ENCODE assay signal across 30 mouse cellular contexts in the genomic region with DNA sequence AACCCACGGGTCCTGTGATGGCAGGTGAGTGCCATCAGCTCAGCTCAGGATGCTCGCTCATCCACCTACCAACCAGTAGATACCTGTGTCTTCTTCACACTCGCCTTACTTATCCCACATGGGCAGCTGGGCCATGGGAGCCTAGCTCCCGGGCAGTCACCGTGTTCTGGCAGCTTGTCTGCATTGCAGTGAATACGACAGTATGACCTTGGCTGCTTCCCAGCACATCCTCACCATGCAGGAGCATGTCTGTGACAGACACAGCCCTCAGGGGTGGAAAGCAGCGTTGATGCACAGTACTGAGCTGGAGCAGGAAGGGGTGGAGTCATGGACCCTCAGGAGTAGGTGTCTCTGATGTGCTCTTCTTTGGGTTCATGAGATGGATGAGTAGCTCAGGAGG. TPM values are rescaled to one million over a fixed set of nuclear protein-coding genes. Genes with fewer than 3 reads are reported as not detected.
DNase-seq lines count a peak whose midpoint lies in the region; ATAC-seq and TF ChIP-seq lines count a peak whose summit lies in the region.
"Had no signal": no experiment of that assay in that cellular context is flagged by ENCODE, and none has a peak within 500 bp of the region (broad histone marks: within the 10 kb centered on the region; RNA-seq: fewer than 3 reads in every experiment).

No protein-coding gene starts in this region.

- no peaks in the 10 kb centered on the region for H3K9me3 ChIP-seq in hindbrain, embryonic 15.5 days
- no peaks in the 10 kb centered on the region for H3K9me3 ChIP-seq in hindbrain, embryonic 14.5 days (ENCODE audit: control insufficient read depth, low read length)
- no peaks in the 10 kb centered on the region for H3K9me3 ChIP-seq in G1E (replicated peaks)
- H3K9me3 ChIP-seq: embryonic facial prominence, embryonic 12.5 days; heart, embryonic 15.5 days; hindbrain, embryonic 10.5 days; intestine, embryonic 15.5 days; liver, embryonic 12.5 days; neural tube, embryonic 13.5 days; stomach, embryonic 15.5 days had no signal

- no peak for TF ChIP-seq CTCF in gastrocnemius, adult 2 months (IDR thresholded peaks at IDR 0.05)
- TF ChIP-seq CTCF in G1E (IDR thresholded peaks at IDR 0.05; ENCODE audit: low read depth, low read length): no peak

- 64% methylated on average over 7 of the region's 7 CpGs for WGBS in hindbrain, embryonic 15.5 days
- 72% methylated on average over 7 of the region's 7 CpGs for WGBS in hindbrain, embryonic 14.5 days

- H3K9ac ChIP-seq in hindbrain, embryonic 15.5 days: no peak overlapping the region
- H3K9ac ChIP-seq in hindbrain, embryonic 14.5 days: no peak overlapping the region
- H3K9ac ChIP-seq: embryonic facial prominence, embryonic 12.5 days; heart, embryonic 15.5 days; intestine, embryonic 15.5 days; liver, embryonic 12.5 days; liver, postnatal 0 days; neural tube, embryonic 13.5 days; stomach, embryonic 15.5 days had no signal

- H3K36me3 ChIP-seq in hindbrain, embryonic 15.5 days: no peaks in the 10 kb centered on the region
- no peaks in the 10 kb centered on the region for H3K36me3 ChIP-seq in hindbrain, embryonic 14.5 days (replicated peaks; ENCODE audit: control insufficient read depth, insufficient read depth)
- no peaks in the 10 kb centered on the region for H3K36me3 ChIP-seq in G1E (replicated peaks)
- H3K36me3 ChIP-seq: embryonic facial prominence, embryonic 12.5 days; heart, embryonic 15.5 days; hindbrain, embryonic 10.5 days; intestine, embryonic 15.5 days; liver, embryonic 12.5 days; stomach, embryonic 15.5 days had no signal

- H3K27me3 ChIP-seq in hindbrain, embryonic 15.5 days: no peaks in the 10 kb centered on the region
- H3K27me3 ChIP-seq in hindbrain, embryonic 14.5 days (ENCODE audit: control insufficient read depth, insufficient read depth, low read length): no peaks in the 10 kb centered on the region
- peaks cover 57% of the 10 kb centered on the region for H3K27me3 ChIP-seq in G1E (ENCODE audit: insufficient read depth, low read length)
- H3K27me3 ChIP-seq: intestine, embryonic 15.5 days; neural tube, embryonic 13.5 days; stomach, embryonic 15.5 days had no signal

- H3K27ac ChIP-seq in gastrocnemius, adult 2 months: peak overlapping the region; percentile 63; the same call in 1 of the 2 replicates
- 0 out of 2 replicates have a peak overlapping the region, but pooled peaks have one; percentile 19 for H3K27ac ChIP-seq in hindbrain, embryonic 15.5 days (replicated peaks)
- H3K27ac ChIP-seq in hindbrain, embryonic 14.5 days: no peak overlapping the region
- H3K27ac ChIP-seq: embryonic facial prominence, embryonic 12.5 days; heart, embryonic 15.5 days; hindbrain, embryonic 10.5 days; hindbrain, postnatal 0 days; intestine, embryonic 15.5 days; layer of hippocampus, adult 2 months; liver, embryonic 12.5 days; neural tube, embryonic 13.5 days; stomach, embryonic 15.5 days had no signal

- H3K4me3 ChIP-seq in gastrocnemius, adult 2 months: no peak overlapping the region
- no peak overlapping the region for H3K4me3 ChIP-seq in hindbrain, embryonic 15.5 days
- H3K4me3 ChIP-seq in hindbrain, embryonic 14.5 days (replicated peaks; ENCODE audit: low read length): no peak overlapping the region
- peak overlapping the region; percentile 4; the same call in 1 of the 2 replicates for H3K4me3 ChIP-seq in G1E (ENCODE audit: low read depth, low read length)
- H3K4me3 ChIP-seq: embryonic facial prominence, embryonic 12.5 days; heart, embryonic 15.5 days; hindbrain, embryonic 10.5 days; intestine, embryonic 15.5 days; layer of hippocampus, adult 2 months; liver, embryonic 12.5 days; neural tube, embryonic 13.5 days; stomach, embryonic 15.5 days had no signal

- H3K4me1 ChIP-seq in hindbrain, embryonic 15.5 days (replicated peaks): peaks cover 29% of the 10 kb centered on the region
- H3K4me1 ChIP-seq in hindbrain, embryonic 14.5 days (replicated peaks; ENCODE audit: control insufficient read depth, insufficient read depth, low read length): peaks cover 25% of the 10 kb centered on the region
- peaks cover 12% of the 10 kb centered on the region; the same call in 1 of the 2 replicates for H3K4me1 ChIP-seq in G1E (ENCODE audit: insufficient read depth, low read depth, low read length)

- intact Hi-C loops in gastrocnemius, adult 2 months (cut with DNase I): no loop called here

- no peak for DNase-seq in gastrocnemius, adult 2 months
- no peak for DNase-seq in gastrocnemius, postnatal 10 days
- DNase-seq in hindbrain, embryonic 14.5 days (ENCODE audit: low spot score): no peak
- no peak for DNase-seq in G1E (ENCODE audit: low spot score)
- DNase-seq in adrenal gland, postnatal 14 days: peak; percentile 74
- no peak for DNase-seq in ovary, postnatal 10 days (ENCODE audit: low spot score)
- DNase-seq: cerebellum, adult 11-12 months; cerebellum, adult 9-11 months; embryo, embryonic 11 days; gastrocnemius, postnatal 36 days; kidney, adult 2 months; kidney, postnatal 36 days; left cerebral cortex, postnatal 4 days; liver, postnatal 0 days; right cerebral cortex, postnatal 25 days had no signal

- no peak overlapping the region for H3K4me2 ChIP-seq in hindbrain, embryonic 15.5 days
- H3K4me2 ChIP-seq in hindbrain, embryonic 14.5 days (replicated peaks): no peak overlapping the region
- H3K4me2 ChIP-seq: embryonic facial prominence, embryonic 12.5 days; heart, embryonic 15.5 days; intestine, embryonic 15.5 days; liver, embryonic 12.5 days; neural tube, embryonic 13.5 days; stomach, embryonic 15.5 days had no signal

- no peak for ATAC-seq in hindbrain, embryonic 15.5 days (ENCODE audit: low FRiP score, low read depth)
- no peak for ATAC-seq in hindbrain, embryonic 14.5 days (ENCODE audit: low FRiP score)
- ATAC-seq in G1E (ENCODE audit: extremely low read depth, insufficient number of reproducible peaks, low FRiP score, poor library complexity, severe bottlenecking): no peak
- ATAC-seq: activated CD4-positive, CD25-positive, alpha-beta regulatory T cell, adult 4 months; CD4-positive, CD25-positive, alpha-beta regulatory T cell, adult 4 months; forebrain, embryonic 14.5 days; hindbrain, postnatal 0 days; intestine, embryonic 15.5 days; liver, embryonic 12.5 days; liver, postnatal 0 days; lung, postnatal 0 days had no signal

RNA-seq across cellular contexts. Expression of a gene that starts 5.7 kb away (rescaled TPM):
- 100 to 1,000 TPM in 1 of 2 experiments, 10 to 100 TPM in 1; 57.2 to 116 TPM for total RNA-seq in gastrocnemius, adult 2 months (2021)
- 10 to 100 TPM; 39.7 to 41.1 TPM for total RNA-seq in gastrocnemius, postnatal 10 days (2021)
- polyA plus RNA-seq in hindbrain, embryonic 15.5 days (2015; fragmentation: Nextera tagmentation; extraction: Ambion mirVana): 83.9 and 87.4 TPM in 2 replicates
- 41.6 and 57.3 TPM in 2 replicates for polyA plus RNA-seq in hindbrain, embryonic 14.5 days (2014; fragmentation: Nextera tagmentation; extraction: Ambion mirVana)
- not detected in 2 replicates for total RNA-seq in G1E (2014; fragmentation: Nextera tagmentation)
- total RNA-seq in G1E (2017): 0.12 and 0.33 TPM in 2 replicates
- not detected in 2 replicates for polyA plus RNA-seq in G1E (2012)
- 91.6 and 93.6 TPM in 2 replicates for total RNA-seq in adrenal gland, postnatal 14 days (2021)

RNA-seq across cellular contexts. Expression of a gene that starts 8.0 kb away (rescaled TPM):
- not detected for total RNA-seq in gastrocnemius, adult 2 months (2021)
- total RNA-seq in gastrocnemius, postnatal 10 days (2021): under 1 TPM in 1 of 2 experiments, not detected in 1; 0.14 TPM
- 0.06 and 0.08 TPM in 2 replicates for polyA plus RNA-seq in hindbrain, embryonic 15.5 days (2015; fragmentation: Nextera tagmentation; extraction: Ambion mirVana)
- 0.13 TPM in 1 of 2 replicates, not detected in the other for polyA plus RNA-seq in hindbrain, embryonic 14.5 days (2014; fragmentation: Nextera tagmentation; extraction: Ambion mirVana)
- total RNA-seq in G1E (2014; fragmentation: Nextera tagmentation) (not detected in 2 replicates), G1E (2017) (not detected in 2 replicates)
- not detected in 2 replicates for polyA plus RNA-seq in G1E (2012)
- 0.53 and 1.0 TPM in 2 replicates for total RNA-seq in adrenal gland, postnatal 14 days (2021)
- total RNA-seq: hindbrain, postnatal 0 days; layer of hippocampus, adult 2 months; left cerebral cortex, postnatal 4 days had no signal
- polyA plus RNA-seq: CD4-positive, CD25-positive, alpha-beta regulatory T cell, adult 4 months; embryonic facial prominence, embryonic 12.5 days; forebrain, embryonic 14.5 days; heart, embryonic 15.5 days; hindbrain, embryonic 10.5 days; hindbrain, postnatal 0 days; limb, embryonic 14.5 days; neural tube, embryonic 13.5 days had no signal

RNA-seq across cellular contexts. Expression of a gene that starts 15.8 kb away (rescaled TPM):
- total RNA-seq in gastrocnemius, adult 2 months (2021): not detected
- under 1 TPM in 1 of 2 experiments, not detected in 1; 0.14 TPM for total RNA-seq in gastrocnemius, postnatal 10 days (2021)
- polyA plus RNA-seq in hindbrain, embryonic 15.5 days (2015; fragmentation: Nextera tagmentation; extraction: Ambion mirVana): 0.21 and 0.38 TPM in 2 replicates
- 0.32 TPM in 1 of 2 replicates, not detected in the other for polyA plus RNA-seq in hindbrain, embryonic 14.5 days (2014; fragmentation: Nextera tagmentation; extraction: Ambion mirVana)
- not detected in 2 replicates for total RNA-seq in G1E (2014; fragmentation: Nextera tagmentation)
- not detected in 2 replicates for total RNA-seq in G1E (2017)
- polyA plus RNA-seq in G1E (2012): not detected in 2 replicates
- 1.8 and 4.2 TPM in 2 replicates for total RNA-seq in adrenal gland, postnatal 14 days (2021)
- total RNA-seq: left cerebral cortex, postnatal 4 days had no signal
- polyA plus RNA-seq: forebrain, embryonic 14.5 days; neural tube, embryonic 13.5 days had no signal

RNA-seq across cellular contexts. Expression of a gene that starts 17.6 kb away (rescaled TPM):
- total RNA-seq in gastrocnemius, adult 2 months (2021): 10 to 100 TPM; 19.3 to 28.6 TPM
- total RNA-seq in gastrocnemius, postnatal 10 days (2021): 10 to 100 TPM; 49.3 to 54.5 TPM
- polyA plus RNA-seq in hindbrain, embryonic 15.5 days (2015; fragmentation: Nextera tagmentation; extraction: Ambion mirVana): 224 and 233 TPM in 2 replicates
- 243 and 246 TPM in 2 replicates for polyA plus RNA-seq in hindbrain, embryonic 14.5 days (2014; fragmentation: Nextera tagmentation; extraction: Ambion mirVana)
- total RNA-seq in G1E (2014; fragmentation: Nextera tagmentation): 39.7 and 47.5 TPM in 2 replicates
- 87.2 and 140 TPM in 2 replicates for total RNA-seq in G1E (2017)
- 331 and 360 TPM in 2 replicates for polyA plus RNA-seq in G1E (2012)
- 212 and 250 TPM in 2 replicates for total RNA-seq in adrenal gland, postnatal 14 days (2021)

RNA-seq across cellular contexts. Expression of a gene that starts 23.0 kb away (rescaled TPM):
- 1 to 10 TPM in 1 of 2 experiments, under 1 TPM in 1; 0.79 to 1.4 TPM for total RNA-seq in gastrocnemius, adult 2 months (2021)
- total RNA-seq in gastrocnemius, postnatal 10 days (2021): 1 to 10 TPM in 1 of 2 experiments, under 1 TPM in 1; 0.40 to 3.3 TPM
- polyA plus RNA-seq in hindbrain, embryonic 15.5 days (2015; fragmentation: Nextera tagmentation; extraction: Ambion mirVana): 6.5 and 8.9 TPM in 2 replicates
- 5.2 and 5.7 TPM in 2 replicates for polyA plus RNA-seq in hindbrain, embryonic 14.5 days (2014; fragmentation: Nextera tagmentation; extraction: Ambion mirVana)
- total RNA-seq in G1E (2014; fragmentation: Nextera tagmentation) (8.3 and 11.4 TPM in 2 replicates), G1E (2017) (6.6 and 7.0 TPM in 2 replicates)
- 8.1 and 10.4 TPM in 2 replicates for polyA plus RNA-seq in G1E (2012)
- total RNA-seq in adrenal gland, postnatal 14 days (2021): 2.6 and 6.2 TPM in 2 replicates

Comparison
In these comparisons a context has a peak if more than half of its experiments do, and no peak if none do; other contexts are left out.
1. RNA of a gene that starts 5.7 kb away (total RNA-seq): 57.2 to 116 TPM in gastrocnemius, adult 2 months, 91.6 to 93.6 TPM in adrenal gland, postnatal 14 days and 39.7 to 41.1 TPM in gastrocnemius, postnatal 10 days; 0.12 to 0.33 TPM in G1E; every median in the first group is over 10 times any median in the second.